Mouse (Mus musculus) megakaryocyte, embryonic 14.5 days (primary cell): Measurements from ENCODE around the gene Tdrkh. TPM values are rescaled to one million over a fixed set of nuclear protein-coding genes. Genes with fewer than 3 reads are reported as not detected.

Experiments used
- H3K27me3 ChIP-seq: replicated peaks from 2 replicates; pipeline ENCODE3; 2012; ENCODE audit warnings: inconsistent platforms
- H3K36me3 ChIP-seq: replicated peaks from 2 replicates; pipeline ENCODE3; 2012; ENCODE audit warnings: low read length, inconsistent platforms, mixed read lengths
- H3K4me1 ChIP-seq: 2 replicates; pipeline ENCODE4 v1.6.1; 2012; ENCODE audit warnings: inconsistent platforms
- H3K4me3 ChIP-seq: replicated peaks from 2 replicates; pipeline ENCODE3; 2012; ENCODE audit warnings: moderate library complexity, mild to moderate bottlenecking, inconsistent platforms
- H3K9me3 ChIP-seq: 2 replicates; pipeline ENCODE4 v1.6.1; 2012; ENCODE audit warnings: inconsistent platforms
- FLI1 ChIP-seq: IDR thresholded peaks from 2 replicates; pipeline ENCODE4 v1.6.1; 2012; ENCODE audit warnings: low read length, inconsistent platforms, mixed read lengths
- GATA1 ChIP-seq: IDR thresholded peaks from 3 replicates; pipeline ENCODE4 v1.6.1; 2012; ENCODE audit warnings: mixed read lengths, low read length, inconsistent platforms, borderline replicate concordance
- polyA plus RNA-seq: library from polyadenylated mRNA; stranded (reverse); fragments of >175 nt; gene quantifications from 2 replicates; pipeline ENCODE4 v1.2.3, GENCODE M21; 2012; ENCODE audit warnings: low replicate concordance; ENCODE audit not compliant: insufficient read depth

Gene Tdrkh
- polyA plus RNA-seq, 1 experiment = 2.8 TPM

- H3K4me3 ChIP-seq = no peak overlapping the region
- H3K36me3 ChIP-seq = no peaks in the 10 kb centered on the region
- H3K4me1 ChIP-seq = no peaks in the 10 kb centered on the region; the same call in 1 of the 2 replicates
These were observed 60.6 kb downstream of the Tdrkh start for GRCm38 (mm10) chr3:94473567-94474232.

GRCm38 (mm10) chr3:94476301-94477035 lies 63.4 kb downstream of the Tdrkh start:
- TF ChIP-seq FLI1 (no peak), GATA1 (no peak)
- Histone ChIP-seq H3K4me1 (peaks cover 13% of the 10 kb centered on the region), H3K9me3 (no peaks in the 10 kb centered on the region), H3K4me3 (no peak overlapping the region), H3K27me3 (peaks cover 73% of the 10 kb centered on the region), H3K36me3 (no peaks in the 10 kb centered on the region)

More at GRCm38 (mm10) chr3:94473567-94474232, 60.6 kb downstream of the Tdrkh start:
- TF ChIP-seq GATA1 = no peak
- no peak for TF ChIP-seq FLI1
- H3K27me3 ChIP-seq = peaks cover 58% of the 10 kb centered on the region
- no peaks in the 10 kb centered on the region for H3K9me3 ChIP-seq

- H3K27me3 ChIP-seq = peaks cover 75% of the 10 kb centered on the region
- H3K9me3 ChIP-seq = no peaks in the 10 kb centered on the region
- no peak overlapping the region for H3K4me3 ChIP-seq
- TF ChIP-seq FLI1 (no peak), GATA1 (no peak)
- no peaks in the 10 kb centered on the region for H3K36me3 ChIP-seq
- peaks cover 23% of the 10 kb centered on the region for H3K4me1 ChIP-seq
These were observed 64.4 kb downstream of the Tdrkh start for GRCm38 (mm10) chr3:94477444-94477843.

GRCm38 (mm10) chr3:94477981-94478422 lies 64.9 kb downstream of the Tdrkh start, which contains the start of gene Celf3:
Celf3 (plus strand) TSS chr3:94478295.
- H3K36me3 ChIP-seq = no peaks in the 10 kb centered on the region
- H3K4me3 ChIP-seq = no peak within 1 kb of the TSS
- H3K4me1 ChIP-seq = peaks cover 27% of the 10 kb centered on the region
- TF ChIP-seq GATA1 (no peak), FLI1 (no peak)
- no peaks in the 10 kb centered on the region for H3K9me3 ChIP-seq
- peaks cover 72% of the 10 kb centered on the region for H3K27me3 ChIP-seq

- Histone ChIP-seq H3K36me3 (no peaks in the 10 kb centered on the region), H3K4me3 (no peak overlapping the region)
- TF ChIP-seq FLI1 = no peak
- TF ChIP-seq GATA1 = no peak
These were observed 65.6 kb downstream of the Tdrkh start for GRCm38 (mm10) chr3:94478591-94479169.

GRCm38 (mm10) chr3:94479564-94479963 lies 66.5 kb downstream of the Tdrkh start:
- H3K4me3 ChIP-seq = no peak overlapping the region
- 0 out of 2 replicates have a peak, but pooled peaks cover 2% of the 10 kb centered on the region for H3K9me3 ChIP-seq
- H3K27me3 ChIP-seq = peaks cover 65% of the 10 kb centered on the region
- H3K36me3 ChIP-seq = no peaks in the 10 kb centered on the region
- peaks cover 27% of the 10 kb centered on the region for H3K4me1 ChIP-seq
- TF ChIP-seq GATA1 (no peak), FLI1 (no peak)

More at GRCm38 (mm10) chr3:94478591-94479169, 65.6 kb downstream of the Tdrkh start:
- Histone ChIP-seq H3K27me3 (peaks cover 68% of the 10 kb centered on the region), H3K9me3 (no peaks in the 10 kb centered on the region), H3K4me1 (peaks cover 27% of the 10 kb centered on the region)

- H3K4me3 ChIP-seq = no peak within 1 kb of the TSS
- 0 out of 2 replicates have a peak, but pooled peaks cover 2% of the 10 kb centered on the region for H3K9me3 ChIP-seq
- TF ChIP-seq FLI1 (no peak), GATA1 (no peak)
- H3K27me3 ChIP-seq = peaks cover 63% of the 10 kb centered on the region
- peaks cover 31% of the 10 kb centered on the region for H3K4me1 ChIP-seq
- H3K36me3 ChIP-seq = no peaks in the 10 kb centered on the region
These were observed 67.3 kb downstream of the Tdrkh start, which contains the start of gene Riiad1 for GRCm38 (mm10) chr3:94480291-94480884. Riiad1 (minus strand) TSS chr3:94480341.

GRCm38 (mm10) chr3:94481429-94481828 lies 68.4 kb downstream of the Tdrkh start:
- Histone ChIP-seq H3K9me3 (0 out of 2 replicates have a peak, but pooled peaks cover 2% of the 10 kb centered on the region), H3K4me1 (peaks cover 32% of the 10 kb centered on the region), H3K27me3 (peaks cover 58% of the 10 kb centered on the region), H3K36me3 (no peaks in the 10 kb centered on the region), H3K4me3 (no peak overlapping the region)
- no peak for TF ChIP-seq FLI1
- TF ChIP-seq GATA1 = no peak

- TF ChIP-seq FLI1 (no peak), GATA1 (no peak)
- Histone ChIP-seq H3K4me3 (no peak overlapping the region), H3K27me3 (peaks cover 52% of the 10 kb centered on the region), H3K9me3 (0 out of 2 replicates have a peak, but pooled peaks cover 2% of the 10 kb centered on the region), H3K4me1 (peaks cover 32% of the 10 kb centered on the region), H3K36me3 (no peaks in the 10 kb centered on the region)
These were observed 69.8 kb downstream of the Tdrkh start for GRCm38 (mm10) chr3:94482764-94483385.
